Mouse (Mus musculus): ENCODE data around the gene Kif1b.
"Not testable (repeated sequence)": the region's sequence is repeated elsewhere in the genome, so short reads cannot be mapped to it uniquely, and the experiment has no call there.

The Kif1b gene

DNA sequence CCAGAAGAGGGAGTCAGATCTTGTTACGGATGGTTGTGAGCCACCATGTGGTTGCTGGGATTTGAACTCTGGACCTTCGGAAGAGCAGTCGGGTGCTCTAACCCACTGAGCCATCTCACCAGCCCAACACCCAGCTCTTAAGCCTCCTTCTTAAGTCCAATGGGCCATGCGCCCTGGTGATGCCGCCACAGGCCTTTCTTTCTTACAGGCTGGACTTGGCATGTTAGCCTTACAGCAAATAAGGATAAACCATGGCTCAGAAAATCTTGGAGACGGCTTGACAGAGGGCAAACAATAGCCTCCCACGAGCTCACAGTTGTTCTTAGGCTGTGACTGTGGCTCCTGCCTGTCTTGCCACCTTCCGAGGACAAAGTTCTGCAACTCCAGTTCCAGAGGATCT is 137.6 kb downstream of the Kif1b start:
- not testable (repeated sequence) for DNase-seq (ENCODE audit: low spot score)

DNA sequence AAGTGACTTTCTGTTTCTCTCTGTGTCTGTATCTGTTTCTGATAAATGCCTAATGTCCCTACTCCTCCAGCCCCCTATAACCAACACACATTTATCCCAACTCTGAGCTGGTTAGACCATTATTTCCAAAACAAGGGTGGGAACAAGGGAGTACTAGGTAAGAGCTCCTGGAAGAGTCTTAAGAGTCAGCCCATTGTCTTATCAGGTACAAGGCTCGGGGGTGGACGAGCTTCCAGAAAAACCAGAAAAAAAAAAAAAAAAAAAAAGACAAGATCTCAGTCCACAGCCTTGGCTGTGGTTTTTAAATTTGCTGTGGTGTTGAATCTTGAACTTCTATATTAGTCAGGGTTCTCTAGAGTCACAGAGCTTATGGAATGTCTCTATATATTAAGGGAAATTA is 139.5 kb downstream of the Kif1b start:
- DNase-seq (ENCODE audit: low spot score) = no peak

DNA sequence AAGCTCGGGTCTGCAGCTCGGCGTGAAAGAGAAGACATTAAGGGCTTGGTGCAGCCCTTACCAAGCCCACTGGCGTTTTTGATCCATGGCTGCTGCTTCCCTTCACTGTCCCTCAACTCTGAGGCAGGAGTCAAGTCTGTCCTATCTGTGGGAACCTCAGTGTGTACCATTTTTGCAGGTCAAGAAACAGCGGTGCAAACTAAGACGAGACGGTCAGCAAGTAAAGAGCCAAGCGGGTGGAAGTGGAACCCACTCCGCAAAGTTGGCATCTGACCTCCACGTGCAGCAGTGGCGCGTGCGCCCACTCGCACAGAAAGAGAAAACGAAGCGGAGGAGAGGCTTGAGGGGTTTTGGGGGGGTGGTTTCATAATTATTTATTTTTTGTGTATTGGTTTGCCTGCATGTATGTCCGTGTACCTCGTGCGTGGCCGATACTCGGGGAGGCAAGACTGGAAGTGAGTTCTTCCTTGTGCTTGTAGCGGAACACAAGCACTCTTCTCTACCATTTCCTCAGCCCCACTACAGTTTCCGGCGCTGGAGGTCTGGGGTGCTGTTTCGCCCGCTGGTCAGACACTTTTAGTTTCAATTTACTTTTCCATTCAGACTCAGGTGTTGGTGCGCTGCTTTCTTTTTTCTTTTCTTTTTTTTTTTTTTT is 140.4 kb downstream of the Kif1b start:
- no peak for DNase-seq (ENCODE audit: low spot score)

DNA sequence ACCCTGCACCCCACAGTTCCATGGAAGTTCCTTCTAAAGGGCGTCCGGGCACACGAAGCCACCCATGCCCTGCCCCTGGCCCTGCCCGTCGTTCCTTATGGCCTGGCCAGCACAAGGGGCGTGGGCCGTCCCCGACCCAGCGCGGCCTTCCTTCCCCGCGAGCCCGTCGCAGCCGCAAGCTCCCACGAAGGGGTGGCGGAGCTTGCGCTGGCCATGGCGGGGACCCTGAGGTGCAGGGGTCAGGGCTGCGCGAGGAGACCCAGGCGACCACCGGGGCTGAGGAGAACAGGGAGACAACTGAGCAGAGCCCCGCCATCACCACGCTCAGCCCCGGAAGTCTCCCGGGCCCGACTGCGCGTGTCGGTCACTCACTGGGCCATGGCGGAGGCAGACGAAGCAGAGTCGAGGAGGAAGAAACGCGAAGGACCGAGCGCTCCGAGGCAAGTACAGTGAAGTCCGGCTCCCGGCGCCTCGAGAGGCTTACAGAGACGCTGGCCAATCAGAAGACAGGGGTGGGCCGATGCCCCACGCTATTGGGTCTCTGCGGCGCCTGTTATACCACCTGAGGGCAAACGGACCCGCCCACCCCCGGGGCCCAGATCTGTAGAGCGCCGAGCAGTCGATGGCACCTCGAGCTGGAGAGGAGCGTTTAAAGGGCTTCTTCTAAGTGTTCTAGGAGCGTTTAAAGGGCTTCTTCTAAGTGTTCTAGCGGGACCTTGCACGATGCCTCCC is 141.1 kb downstream of the Kif1b start, which contains the start of gene Pgd:
Gene Pgd, minus strand, starts transcription at position 557 of the 732 bp plus-strand sequence.
- DNase-seq (ENCODE audit: low spot score) = peak; percentile 94

DNA sequence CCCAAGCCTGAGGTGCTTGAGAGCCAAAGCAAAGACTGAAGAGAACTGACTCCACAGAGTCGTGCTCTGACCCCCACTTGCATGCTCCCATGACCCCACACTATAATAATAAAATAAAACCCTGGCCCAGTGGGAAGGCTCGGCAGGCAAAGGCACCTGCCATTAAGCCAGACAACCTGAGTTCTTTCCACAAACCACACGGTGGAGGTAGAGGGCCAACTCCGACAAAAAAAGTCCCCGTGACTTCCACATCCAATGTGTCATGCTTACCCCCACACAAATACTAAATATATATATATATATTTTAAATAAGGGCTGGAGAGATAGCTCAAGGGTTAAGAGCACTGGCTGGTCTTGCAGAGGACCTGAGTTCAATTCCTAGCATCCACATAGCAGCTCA is 143.3 kb downstream of the Kif1b start:
- DNase-seq (ENCODE audit: low spot score) = no peak

DNA sequence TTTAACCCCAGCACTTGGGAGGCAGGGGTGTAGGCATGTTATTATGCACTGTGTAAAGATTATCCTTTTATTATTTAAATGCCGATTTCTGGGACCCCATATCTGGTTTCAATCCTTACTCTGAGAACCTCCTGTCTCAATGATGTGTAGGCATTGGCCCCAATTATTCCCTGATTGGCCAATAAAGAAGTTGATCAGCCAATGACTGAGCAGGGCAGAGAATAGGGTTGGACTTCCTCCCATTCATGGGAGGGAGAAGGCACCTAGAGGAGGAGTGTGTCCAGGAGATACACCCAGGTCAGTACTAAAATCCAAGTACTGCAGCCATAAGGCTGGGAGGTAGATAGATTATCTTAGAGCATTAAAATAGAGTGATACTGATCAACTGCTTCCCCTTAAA is 144.3 kb downstream of the Kif1b start:
- DNase-seq (ENCODE audit: low spot score) = no peak

DNA sequence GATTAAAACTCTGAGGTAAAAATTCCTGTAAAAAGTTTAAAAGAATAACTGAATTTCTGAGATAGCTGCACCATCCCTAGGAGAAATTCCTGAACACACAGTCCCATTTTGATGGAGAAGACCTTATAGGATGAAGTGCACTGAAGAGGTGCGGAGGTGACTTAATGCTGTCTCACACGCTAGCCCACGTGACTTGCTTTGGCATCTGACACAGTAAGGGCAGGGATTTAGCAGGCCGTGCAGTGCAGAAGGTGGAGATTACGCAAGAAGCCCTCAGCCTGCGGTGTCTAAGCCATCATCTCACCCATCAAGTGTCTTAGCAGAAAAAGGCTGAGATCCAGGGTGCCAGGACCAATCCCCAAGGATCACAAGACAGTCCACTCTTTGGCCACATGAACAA is 146.3 kb downstream of the Kif1b start:
- no peak for DNase-seq (ENCODE audit: low spot score)

DNA sequence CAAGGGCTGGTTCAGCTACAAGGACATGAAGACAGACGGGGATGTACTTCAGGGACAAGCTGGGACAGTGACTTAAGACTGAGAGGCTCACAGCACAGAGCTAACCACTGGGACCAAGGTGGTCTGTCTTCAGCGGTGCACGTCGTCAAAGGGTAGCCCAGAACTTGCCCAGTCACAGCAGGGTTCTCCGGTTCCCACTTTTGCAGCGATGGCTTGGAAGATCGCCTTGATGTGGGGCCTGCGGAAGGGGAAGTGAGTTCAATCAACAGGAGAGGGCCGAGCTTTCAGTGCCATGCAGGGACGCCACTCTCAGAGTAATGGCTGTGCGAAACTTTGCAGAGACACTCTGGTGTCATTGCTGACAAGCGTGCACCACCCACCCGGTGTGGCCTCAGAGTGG is 147.6 kb downstream of the Kif1b start:
- no peak for DNase-seq (ENCODE audit: low spot score)

DNA sequence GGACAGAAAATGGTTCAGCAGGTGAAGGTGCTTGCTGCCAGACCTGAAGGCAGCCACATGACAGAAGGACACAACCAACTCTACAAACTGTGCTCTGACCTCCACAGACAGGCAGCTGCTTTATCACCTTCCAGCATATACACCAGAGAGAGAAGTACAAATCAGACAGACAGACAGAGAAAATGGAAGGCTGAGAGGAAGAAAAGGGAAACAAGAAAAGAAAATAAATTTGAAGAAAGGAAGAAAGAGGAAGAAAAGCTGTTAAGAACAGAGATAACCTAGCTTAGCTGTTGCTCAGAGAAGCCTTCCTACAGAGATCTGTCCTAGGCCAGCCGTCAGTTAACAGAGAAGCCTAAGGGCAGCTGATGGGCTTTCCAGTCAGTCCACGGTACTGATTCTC is 148.3 kb downstream of the Kif1b start:
- no peak for DNase-seq (ENCODE audit: low spot score)

DNA sequence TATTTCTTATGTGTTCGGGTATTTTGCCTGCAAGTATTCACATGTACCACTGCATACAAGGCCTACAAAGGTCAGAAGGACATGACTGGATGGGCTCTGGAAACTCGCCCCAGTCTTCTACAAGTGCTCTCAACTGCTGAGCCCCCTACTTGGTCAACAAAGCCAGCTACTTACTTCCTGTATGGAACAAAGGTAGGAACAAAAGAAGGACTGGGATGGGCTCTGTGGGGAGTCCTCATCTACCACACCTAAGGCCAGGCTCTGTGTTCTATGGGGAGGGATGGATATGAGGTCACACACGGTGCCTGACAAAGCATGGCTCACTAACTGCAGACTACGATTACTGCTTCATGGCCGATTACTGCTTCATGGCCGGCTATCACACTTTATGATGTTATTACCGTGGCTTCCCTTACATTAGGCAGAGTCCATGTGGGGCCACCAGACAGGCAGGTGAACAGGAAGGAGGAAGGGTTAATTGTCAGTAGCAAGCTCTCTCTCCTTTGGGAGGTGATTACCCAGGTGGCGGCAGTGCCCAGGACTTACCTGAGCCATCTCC is 150.0 kb downstream of the Kif1b start:
- DNase-seq (ENCODE audit: low spot score) = no peak

DNA sequence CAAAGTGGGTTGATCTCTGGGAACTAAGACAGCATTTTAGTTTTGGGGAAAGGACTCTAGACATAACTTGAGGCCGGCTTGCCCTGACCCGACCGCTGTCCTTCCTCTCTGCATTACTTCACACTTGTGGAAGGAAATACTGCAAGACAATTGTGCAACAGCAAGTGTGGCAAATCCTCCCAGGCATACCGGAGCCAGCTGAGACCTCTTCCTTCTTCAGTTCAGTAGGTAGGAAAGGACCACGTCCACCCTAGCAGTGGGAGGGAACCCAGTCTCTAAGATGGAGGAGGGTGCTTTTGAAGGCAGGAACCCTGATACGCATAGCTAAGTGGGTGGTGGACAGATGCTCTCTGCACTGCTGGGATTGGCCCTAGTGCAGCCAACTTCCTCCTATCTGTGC is 151.8 kb downstream of the Kif1b start:
- no peak for DNase-seq (ENCODE audit: low spot score)

DNA sequence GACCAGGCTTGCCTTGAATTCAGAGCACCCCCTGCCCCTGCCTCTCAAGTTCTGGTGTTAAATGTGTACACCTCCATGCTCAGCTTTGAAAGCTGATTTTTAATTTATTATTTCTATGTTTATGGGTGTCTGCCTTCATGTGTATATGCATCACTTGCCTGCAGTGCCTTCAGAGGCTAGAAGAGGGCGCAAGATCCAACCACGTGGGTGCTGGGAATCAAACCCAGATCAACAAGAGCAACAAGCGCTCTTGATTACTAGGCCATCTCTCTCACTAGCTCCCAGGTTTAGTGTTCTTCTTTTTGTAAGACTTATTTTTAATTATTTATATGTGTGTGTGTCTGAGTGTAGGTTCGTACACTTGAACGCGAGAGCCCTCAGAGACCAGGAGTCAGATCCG is 152.6 kb downstream of the Kif1b start:
- no peak for DNase-seq (ENCODE audit: low spot score)

DNA sequence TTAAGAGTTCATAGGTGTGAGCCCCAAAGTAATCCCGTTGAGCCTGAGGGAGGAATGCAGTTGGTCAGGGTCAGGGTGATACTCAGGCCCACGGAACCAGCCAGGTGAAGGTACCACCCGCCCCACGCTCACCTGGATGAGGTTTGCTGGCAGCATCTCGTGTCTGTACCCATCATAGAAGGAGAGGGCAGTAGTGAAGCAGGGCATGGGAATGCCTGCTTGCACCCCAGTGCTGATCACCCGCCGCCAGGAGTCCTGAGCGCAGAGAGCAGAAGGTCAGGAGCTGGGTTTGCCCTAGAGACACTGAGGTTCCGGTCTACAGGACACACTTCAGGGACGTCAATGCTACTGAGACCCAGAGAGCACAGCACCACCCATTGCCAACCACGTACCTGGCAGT is 156.8 kb downstream of the Kif1b start:
- DNase-seq (ENCODE audit: low spot score) = no peak

DNA sequence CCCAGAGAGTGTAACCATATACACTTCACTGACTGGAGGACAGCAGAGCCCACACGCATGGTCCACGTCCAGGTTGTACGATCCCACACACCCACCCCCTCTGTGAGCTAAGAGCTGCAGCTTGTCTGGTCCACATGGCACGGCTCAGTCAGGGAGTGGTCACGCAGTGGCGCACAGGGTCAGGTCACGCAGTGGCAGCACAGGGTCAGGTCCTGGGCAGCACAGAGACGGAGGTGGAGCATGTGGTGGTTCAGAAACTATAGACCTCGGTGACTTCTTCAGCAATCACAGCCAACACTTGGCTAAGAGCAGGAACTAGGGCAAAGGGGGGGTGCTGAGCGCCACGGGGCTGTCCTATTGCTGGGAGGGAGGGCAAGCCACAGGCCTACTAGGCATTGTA is 157.2 kb downstream of the Kif1b start:
- no peak for DNase-seq (ENCODE audit: low spot score)

DNA sequence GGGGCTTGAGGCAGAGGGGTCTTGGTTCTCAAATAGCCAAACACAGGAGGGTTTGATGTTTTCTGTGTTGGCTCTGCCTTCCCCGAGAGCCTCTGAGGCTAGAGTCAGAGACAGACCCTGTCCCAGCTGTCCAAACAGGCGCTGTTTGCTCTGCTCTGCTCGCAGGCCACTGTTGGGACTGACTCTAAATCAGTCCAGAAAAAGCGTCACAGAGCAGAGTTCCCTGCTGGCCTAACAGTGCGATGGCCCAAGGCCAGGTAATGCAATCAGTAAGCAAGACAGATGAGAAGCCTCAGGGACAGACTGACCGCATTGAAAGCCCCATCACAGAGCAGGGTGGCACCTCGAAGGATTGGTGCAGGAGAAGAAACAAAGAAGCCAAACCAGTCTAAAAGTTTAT is 157.9 kb downstream of the Kif1b start:
- DNase-seq (ENCODE audit: low spot score) = no peak

DNA sequence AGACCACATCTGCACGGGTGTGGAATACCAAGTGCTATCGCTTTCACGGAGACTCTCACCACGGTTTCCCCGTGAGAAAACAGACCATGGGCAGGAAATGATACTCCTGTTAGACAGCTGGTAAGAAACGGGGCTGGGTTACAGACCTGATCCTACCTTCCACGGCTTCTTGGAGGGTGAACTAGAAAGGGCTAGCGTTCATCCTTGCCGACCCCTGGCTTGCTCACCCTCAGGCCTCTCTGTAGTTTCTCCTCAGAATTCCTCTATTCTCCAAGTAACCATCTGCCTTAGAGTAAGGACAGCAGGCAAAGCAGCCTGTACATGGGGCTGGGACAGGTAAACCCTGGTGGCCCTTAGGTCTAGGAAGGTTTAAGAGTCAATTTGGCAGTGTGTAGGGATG is 158.3 kb downstream of the Kif1b start:
- DNase-seq (ENCODE audit: low spot score) = no peak

DNA sequence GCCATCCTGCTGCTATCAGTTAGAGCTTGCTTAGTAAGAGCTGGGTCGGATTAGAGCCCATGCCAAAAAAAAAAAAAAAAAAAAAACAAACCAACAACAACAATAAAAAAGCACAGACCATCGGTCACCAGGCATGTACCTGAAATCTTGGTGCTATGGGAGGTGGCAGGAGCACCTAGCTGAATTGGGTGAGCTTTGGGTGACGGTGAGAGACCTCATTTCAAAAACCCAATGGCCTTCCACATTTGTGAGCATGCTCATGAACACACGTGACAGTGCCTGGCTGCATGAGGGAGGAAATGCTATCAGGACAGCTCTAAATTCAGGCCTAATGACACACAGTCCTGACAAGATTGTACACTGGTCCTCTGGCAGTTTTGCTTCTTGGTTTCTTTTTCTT is 159.4 kb downstream of the Kif1b start:
- DNase-seq (ENCODE audit: low spot score) = no peak

DNA sequence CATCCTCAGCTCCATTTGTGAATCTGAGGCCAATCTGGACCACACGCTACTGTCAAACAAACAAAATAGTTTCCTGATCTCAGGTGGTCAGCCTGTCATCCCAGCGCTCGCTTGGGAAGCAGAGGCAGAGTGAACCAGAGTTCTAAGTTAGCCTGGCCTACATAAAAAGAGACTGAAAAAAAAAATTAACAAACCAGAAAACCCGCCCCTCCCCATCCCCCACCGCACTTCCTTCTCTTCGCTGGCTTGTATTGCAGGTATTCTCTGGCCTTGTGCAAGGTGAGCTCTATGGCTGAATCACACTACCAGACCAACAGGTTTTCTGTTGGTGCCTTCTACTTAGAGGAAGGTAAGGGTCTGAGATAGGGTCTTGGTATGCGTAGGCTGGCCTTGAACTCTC is 160.0 kb downstream of the Kif1b start:
- DNase-seq (ENCODE audit: low spot score) = no peak

DNA sequence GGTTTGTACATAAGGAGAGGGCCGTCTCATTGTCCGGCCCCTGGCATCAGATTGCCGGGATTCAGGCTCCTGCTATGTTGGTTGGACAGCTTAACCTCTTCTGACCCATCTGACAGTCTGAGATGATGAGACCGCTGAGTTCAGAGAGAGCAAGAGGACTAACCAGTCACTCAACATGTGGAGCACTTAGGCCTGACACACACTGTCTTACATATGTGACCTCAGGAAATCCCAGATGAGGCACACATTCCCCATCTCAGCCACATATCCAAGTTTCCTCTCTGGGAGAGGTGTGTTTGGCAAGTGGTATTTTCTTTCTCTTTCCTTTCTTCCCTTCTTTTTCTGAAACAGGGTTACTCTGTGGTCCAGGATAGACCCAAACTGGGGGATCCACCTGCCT is 162.3 kb downstream of the Kif1b start:
- no peak for DNase-seq (ENCODE audit: low spot score)

DNA sequence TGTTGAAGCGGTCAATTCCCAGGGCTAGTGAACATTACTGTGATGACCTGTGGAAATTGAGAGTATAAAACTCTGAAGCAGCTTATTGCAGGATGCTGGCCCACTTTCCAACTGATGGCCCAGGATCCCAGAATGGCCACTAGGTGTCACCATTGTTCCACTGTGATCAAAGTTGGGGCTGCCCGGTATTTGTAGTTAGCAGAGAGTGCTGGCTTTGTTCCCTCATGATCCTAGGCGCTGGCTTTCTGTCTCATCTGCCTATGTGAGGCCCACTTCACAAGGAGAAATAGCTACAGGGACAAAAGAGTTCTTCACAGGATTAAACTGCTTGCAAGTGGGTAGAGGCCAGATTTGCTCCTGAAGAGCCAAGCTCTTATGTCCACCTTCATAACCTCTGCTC is 163.0 kb downstream of the Kif1b start:
- peak; percentile 83 for DNase-seq (ENCODE audit: low spot score)

DNA sequence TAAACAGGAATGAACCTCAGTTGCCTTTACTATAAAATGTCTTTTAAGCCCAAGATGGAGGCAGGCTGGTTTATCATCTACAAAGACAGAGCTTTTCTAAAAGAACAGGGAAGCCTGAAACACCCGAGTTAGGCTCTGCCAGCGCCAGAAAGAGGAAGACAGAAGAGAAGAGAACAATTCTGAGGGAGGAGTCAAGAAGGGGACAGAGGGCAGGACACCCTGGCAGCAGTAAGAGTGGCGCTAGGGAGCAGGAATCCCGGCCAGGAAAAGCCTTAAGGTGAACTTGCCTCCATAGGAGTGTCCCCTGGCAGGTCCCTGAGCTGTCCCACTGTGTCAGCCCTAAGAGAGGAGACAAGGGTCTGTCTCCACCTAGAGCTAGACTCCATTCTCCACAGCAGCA is 163.9 kb downstream of the Kif1b start:
- no peak for DNase-seq (ENCODE audit: low spot score)

DNA sequence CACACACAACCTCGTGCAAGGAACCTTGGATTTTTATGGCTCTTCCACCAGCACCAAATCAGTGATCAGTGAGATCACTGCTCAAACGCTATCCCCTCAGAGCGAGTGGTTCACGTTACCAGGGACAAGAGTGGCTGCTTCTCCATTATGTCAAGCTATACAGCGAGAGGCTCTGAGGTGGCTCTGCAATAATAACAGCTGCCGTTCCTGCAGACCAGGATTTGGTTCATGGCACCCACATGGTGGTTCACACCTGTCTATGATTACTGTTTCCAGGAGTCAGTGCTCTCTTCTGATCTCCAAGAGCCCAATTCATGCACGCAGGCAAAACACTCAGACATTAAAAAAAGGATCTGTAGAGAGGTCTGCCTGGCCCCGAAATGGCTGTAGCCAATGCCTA is 169.0 kb downstream of the Kif1b start:
- DNase-seq (ENCODE audit: low spot score) = no peak

DNA sequence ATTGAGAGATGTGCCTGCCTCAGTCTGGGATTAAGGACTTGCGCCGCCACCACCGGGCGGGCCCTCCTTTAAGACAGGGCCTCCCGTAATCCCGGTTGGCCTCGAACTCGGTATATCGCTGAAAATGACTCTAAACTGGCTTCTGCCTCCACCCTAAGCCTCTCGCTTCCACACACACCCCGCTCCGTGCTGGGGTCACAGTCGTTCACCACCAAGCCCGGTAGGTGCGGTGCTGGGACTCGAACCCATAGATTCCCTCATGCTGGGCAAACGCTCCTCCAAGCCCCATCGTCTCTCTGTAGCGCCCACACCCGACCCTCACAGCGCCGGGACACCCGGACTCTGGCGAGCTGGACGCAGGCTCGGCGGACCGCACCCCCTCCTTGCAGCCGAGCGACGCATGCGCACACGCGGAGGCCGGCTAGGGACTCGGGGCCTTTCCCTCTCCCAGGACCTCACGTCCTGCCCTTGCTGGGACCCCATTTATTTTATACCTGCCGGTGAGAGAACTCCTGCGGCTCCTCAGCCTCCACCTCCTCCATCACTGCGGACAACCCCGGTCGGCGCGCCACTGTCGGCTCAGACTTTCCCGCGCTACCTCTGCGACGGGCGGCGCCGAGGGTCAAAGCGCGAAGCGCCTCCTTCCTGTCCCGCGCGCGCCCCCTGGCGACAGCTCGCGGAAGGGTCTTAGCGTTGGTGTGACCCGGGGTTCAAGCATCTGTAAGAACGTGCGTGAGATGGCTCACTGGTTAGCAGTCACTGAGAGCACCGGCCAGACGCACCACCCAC is 170.3 kb downstream of the Kif1b start, which contains the start of gene Cenps:
Gene Cenps, minus strand, starts transcription at position 648 of the 789 bp plus-strand sequence.
- peak; percentile 87 for DNase-seq (ENCODE audit: low spot score)
